Mouse (Mus musculus) v-Abl transformed pro-B cells (cell line): ENCODE results near the gene 3830403N18Rik.
"Not testable (repeated sequence)": the region's sequence is repeated elsewhere in the genome, so short reads cannot be mapped to it uniquely, and the experiment has no call there.

Experiments
- in situ Hi-C, 2 experiments: fragments of 400-800 bp; cut with MboI; formaldehyde crosslinking; loops; one replicate each; pipeline ENCODE4 v1.15.1; 2025; ENCODE audit not compliant: unreplicated experiment in 2 of 2

Gene 3830403N18Rik

DNA sequence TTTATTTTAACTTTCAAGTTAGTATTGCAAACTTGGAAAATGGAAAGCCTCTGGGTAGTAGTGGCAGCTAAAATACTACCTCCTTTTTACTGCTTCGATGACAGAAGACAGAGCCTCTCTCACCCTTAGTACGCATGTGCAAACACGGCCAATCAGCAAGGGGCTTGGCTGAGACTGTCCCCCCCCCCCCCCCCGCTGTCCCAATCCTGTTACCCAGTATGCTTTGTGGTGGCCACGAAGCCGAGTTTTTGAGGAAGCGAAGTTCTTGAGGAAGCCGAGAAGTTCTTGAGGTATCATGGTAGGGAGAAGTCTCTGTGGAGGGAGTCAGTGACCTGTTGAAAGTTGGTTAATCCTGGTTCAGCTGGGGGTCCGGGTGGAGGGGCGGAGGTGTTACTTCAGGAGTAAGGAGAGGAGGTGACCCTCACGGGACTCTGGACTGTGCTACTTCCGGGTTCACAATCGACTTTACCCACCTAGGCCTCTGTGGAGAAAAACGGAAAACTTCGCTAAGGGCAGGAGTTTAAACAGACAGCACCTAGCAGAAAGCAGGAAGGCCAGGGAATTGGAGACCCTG lies at the start of gene 3830403N18Rik:
Gene 3830403N18Rik (plus strand): TSS at position 237 of the 574 bp plus-strand sequence.
- in situ Hi-C loops: not testable (repeated sequence)

DNA sequence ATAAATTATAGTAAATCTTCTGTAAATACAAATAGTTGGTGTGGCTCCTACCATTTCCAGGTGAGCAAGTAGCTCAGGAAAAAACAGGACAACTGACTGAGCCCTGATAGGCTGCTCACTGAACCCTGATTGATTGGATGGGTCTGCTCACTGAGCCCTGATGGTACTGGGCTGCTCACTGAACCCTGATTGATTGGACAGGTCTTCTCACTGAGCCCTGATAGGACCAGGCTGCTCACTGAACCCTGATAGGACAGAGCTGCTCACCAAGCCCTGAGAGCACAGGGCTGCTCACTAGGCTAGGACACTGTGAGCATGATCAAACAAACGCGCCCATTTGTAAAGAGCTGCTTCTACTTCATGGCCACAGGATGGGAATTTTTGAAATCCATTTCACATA lies 15.0 kb downstream of the 3830403N18Rik start:
- in situ Hi-C loops: no loop called here

DNA sequence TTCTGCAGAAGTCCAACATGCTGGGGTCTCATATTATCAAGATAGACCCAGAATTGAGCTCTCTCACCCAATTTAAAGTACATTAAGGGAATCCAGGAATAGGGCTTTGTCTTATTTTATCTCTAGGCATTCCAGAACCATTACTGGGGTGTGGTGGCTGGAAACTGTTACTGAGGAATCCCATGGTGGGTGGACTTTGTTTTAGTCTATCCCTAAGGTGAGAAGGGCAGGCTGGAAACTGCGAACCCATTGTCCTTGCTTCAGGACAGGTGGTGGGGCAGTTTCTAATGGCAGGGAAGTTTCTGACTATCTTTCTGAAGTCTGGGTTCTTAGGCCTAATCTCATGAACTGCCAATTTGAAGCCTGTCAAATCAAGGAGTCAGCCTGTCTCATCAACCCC lies 50.1 kb downstream of the 3830403N18Rik start:
- in situ Hi-C loops: not testable (repeated sequence)
